Mouse (Mus musculus) embryonic facial prominence, embryonic 11.5 days (tissue): ENCODE measurements around the gene Olfr1359. TPM values are rescaled to one million over a fixed set of nuclear protein-coding genes. Genes with fewer than 3 reads are reported as not detected.
"Not testable (repeated sequence)": the region's sequence is repeated elsewhere in the genome, so short reads cannot be mapped to it uniquely, and the experiment has no call there.

Experiments
- ATAC-seq: fragments of 200-750 bp; cut with Nextera tagmentation; replicated peaks from 2 replicates; pipeline ENCODE4 v1.8.0; 2017; ENCODE audit warnings: low read depth; ENCODE audit not compliant: insufficient number of reproducible peaks, low FRiP score, low TSS enrichment
- DNase-seq: peaks from one replicate; pipeline ENCODE4 v3.0.0-alpha.2; 2015; ENCODE audit warnings: low spot score
- H3K27ac ChIP-seq: fragments of 300-500 bp; sonication (generic); replicated peaks from 2 replicates; pipeline ENCODE4 v1.5.1; 2014; ENCODE audit warnings: mild to moderate bottlenecking, low read depth, low read length, control low read depth
- H3K27me3 ChIP-seq: fragments of 300-500 bp; sonication (generic); 2 replicates; pipeline ENCODE4 v1.6.1; 2014; ENCODE audit warnings: mild to moderate bottlenecking, low read length, moderate library complexity, mixed read lengths; ENCODE audit not compliant: control insufficient read depth, insufficient read depth
- H3K36me3 ChIP-seq: fragments of 300-500 bp; sonication (generic); replicated peaks from 2 replicates; pipeline ENCODE4 v1.6.1; 2014; ENCODE audit warnings: low read depth, mild to moderate bottlenecking, low read length, moderate library complexity, mixed read lengths; ENCODE audit not compliant: control insufficient read depth, insufficient read depth
- H3K4me1 ChIP-seq: fragments of 300-500 bp; sonication (generic); 2 replicates; pipeline ENCODE4 v1.6.1; 2014; ENCODE audit warnings: low read length, mixed read lengths; ENCODE audit not compliant: control insufficient read depth, insufficient read depth
- H3K4me2 ChIP-seq: fragments of 300-500 bp; sonication (generic); 2 replicates; pipeline ENCODE4 v1.6.1; 2014; ENCODE audit warnings: low read depth, mild to moderate bottlenecking, control low read depth, low read length, moderate library complexity
- H3K4me3 ChIP-seq: fragments of 300-500 bp; sonication (generic); 2 replicates; pipeline ENCODE4 v1.5.1; 2014; ENCODE audit warnings: low read depth, low read length, control low read depth
- H3K9ac ChIP-seq: fragments of 300-500 bp; sonication (generic); replicated peaks from 2 replicates; pipeline ENCODE4 v1.6.1; 2014; ENCODE audit warnings: mild to moderate bottlenecking, control low read depth, low read length
- H3K9me3 ChIP-seq: fragments of 300-500 bp; sonication (generic); replicated peaks from 2 replicates; pipeline ENCODE4 v1.6.1; 2016; ENCODE audit warnings: mild to moderate bottlenecking, low read length, inconsistent platforms, mixed read lengths; ENCODE audit not compliant: control insufficient read depth
- WGBS: fragments of 180-500 bp; shearing (Covaris S2); extraction: QIAGEN DNeasy Blood & Tissue Kit; methylation state at CpG from one replicate; pipeline ENCODE4 v1.1.7; 2014; 5-methylcytosine and 5-hydroxymethylcytosine counted together
- polyA plus RNA-seq: library from polyadenylated mRNA; unstranded; fragments of >200 nt; fragmentation: Nextera tagmentation; extraction: Ambion mirVana; gene quantifications from 2 replicates; pipeline ENCODE4 v1.2.1, GENCODE M21; 2014

Gene Olfr1359
- polyA plus RNA-seq, 1 experiment from 2014 or later: not detected

GRCm38 (mm10) chr13:21721757-21722372 is 24.0 kb downstream of the Olfr1359 start, which contains the start of gene Hist1h2bm:
TSS of gene Hist1h2bm (plus strand) at chr13:21722044.
- H3K4me1 ChIP-seq, H3K9me3 ChIP-seq, H3K27me3 ChIP-seq, H3K36me3 ChIP-seq: not testable (repeated sequence)
- H3K4me2 ChIP-seq: peak within 1 kb of the TSS; percentile 71
- H3K27ac ChIP-seq: peak within 1 kb of the TSS; percentile 92
- DNase-seq: peak; percentile 94
- peak within 1 kb of the TSS; percentile 33 for H3K4me3 ChIP-seq
- peak; percentile 96 for ATAC-seq
- peak within 1 kb of the TSS; percentile 72 for H3K9ac ChIP-seq
- under 1% methylated on average over 31 of the region's 37 CpGs for WGBS

- Histone ChIP-seq H3K4me1 (no peaks in the 10 kb centered on the region), H3K27me3 (no peaks in the 10 kb centered on the region), H3K4me3 (peak overlapping the region; percentile 33), H3K36me3 (no peaks in the 10 kb centered on the region), H3K27ac (peak overlapping the region; percentile 86), H3K4me2 (peak overlapping the region; percentile 42), H3K9me3 (no peaks in the 10 kb centered on the region), H3K9ac (peak overlapping the region; percentile 63)
- 3% methylated on average over 11 of the region's 11 CpGs for WGBS
- peak; percentile 70 for DNase-seq
- peak; percentile 5; the same call in 1 of the 2 replicates for ATAC-seq
Measured at GRCm38 (mm10) chr13:21722373-21722925, 24.5 kb downstream of the Olfr1359 start.

- H3K4me1 ChIP-seq: no peaks in the 10 kb centered on the region
- no peaks in the 10 kb centered on the region for H3K27me3 ChIP-seq
- WGBS: 31% methylated on average over 5 of the region's 5 CpGs
- no peak overlapping the region; the same call in 1 of the 2 replicates for H3K4me3 ChIP-seq
- H3K36me3 ChIP-seq: no peaks in the 10 kb centered on the region
- ATAC-seq (no peak), DNase-seq (peak; percentile 48)
- no peak overlapping the region; the same call in 1 of the 2 replicates for H3K4me2 ChIP-seq
- H3K9ac ChIP-seq: no peak overlapping the region
- peak overlapping the region; percentile 86 for H3K27ac ChIP-seq
- H3K9me3 ChIP-seq: no peaks in the 10 kb centered on the region
Measured at GRCm38 (mm10) chr13:21722993-21723836, 25.3 kb downstream of the Olfr1359 start.

- ATAC-seq (no peak), DNase-seq (no peak)
- H3K9ac ChIP-seq: no peak overlapping the region
- H3K4me3 ChIP-seq: no peak overlapping the region
- H3K36me3 ChIP-seq: no peaks in the 10 kb centered on the region
- H3K27ac ChIP-seq: no peak overlapping the region
- H3K4me2 ChIP-seq: no peak overlapping the region
- no peaks in the 10 kb centered on the region for H3K27me3 ChIP-seq
- no peaks in the 10 kb centered on the region for H3K9me3 ChIP-seq
- WGBS: 26% methylated on average over 11 of the region's 11 CpGs
- no peaks in the 10 kb centered on the region for H3K4me1 ChIP-seq
Measured at GRCm38 (mm10) chr13:21727948-21728572, 30.1 kb downstream of the Olfr1359 start.

- H3K36me3 ChIP-seq: no peaks in the 10 kb centered on the region
- WGBS: 35% methylated on average over 1 of the region's 1 CpGs
- H3K4me3 ChIP-seq: no peak overlapping the region
- H3K27ac ChIP-seq: no peak overlapping the region
- H3K9me3 ChIP-seq: no peaks in the 10 kb centered on the region
- no peak for ATAC-seq
- H3K27me3 ChIP-seq: no peaks in the 10 kb centered on the region
- no peaks in the 10 kb centered on the region for H3K4me1 ChIP-seq
- no peak overlapping the region for H3K4me2 ChIP-seq
- no peak for DNase-seq
- no peak overlapping the region for H3K9ac ChIP-seq
Measured at GRCm38 (mm10) chr13:21729544-21729943, 31.6 kb downstream of the Olfr1359 start.

GRCm38 (mm10) chr13:21733466-21733865 is 35.6 kb downstream of the Olfr1359 start:
- DNase-seq: peak; percentile 63
- 65% methylated on average over 5 of the region's 5 CpGs for WGBS
- H3K27ac ChIP-seq: peak overlapping the region; percentile 95
- peak overlapping the region; percentile 63 for H3K9ac ChIP-seq
- H3K4me3 ChIP-seq: no peak overlapping the region
- no peaks in the 10 kb centered on the region for H3K4me1 ChIP-seq
- H3K27me3 ChIP-seq: no peaks in the 10 kb centered on the region
- no peak overlapping the region for H3K4me2 ChIP-seq
- ATAC-seq: peak; percentile 31
- no peaks in the 10 kb centered on the region for H3K36me3 ChIP-seq
- no peaks in the 10 kb centered on the region for H3K9me3 ChIP-seq

- Histone ChIP-seq H3K4me3 (peak overlapping the region; percentile 50), H3K27ac (peak overlapping the region; percentile 95), H3K9me3 (no peaks in the 10 kb centered on the region), H3K27me3 (no peaks in the 10 kb centered on the region), H3K4me1 (no peaks in the 10 kb centered on the region), H3K36me3 (no peaks in the 10 kb centered on the region), H3K4me2 (peak overlapping the region; percentile 49), H3K9ac (peak overlapping the region; percentile 63)
- ATAC-seq (peak; percentile 85), DNase-seq (peak; percentile 96)
- 0% methylated on average over 21 of the region's 21 CpGs for WGBS
Measured at GRCm38 (mm10) chr13:21734010-21734905, 36.3 kb downstream of the Olfr1359 start.
